Mouse (Mus musculus): ENCODE results near the gene Telo2. TPM values are rescaled to one million over a fixed set of nuclear protein-coding genes. Genes with fewer than 3 reads are reported as not detected.
A peak's percentile ranks its signal among the peaks of the same experiment; 100 is the strongest.

Telo2 gene
- polyA plus RNA-seq, 1 experiment from 2014 or later = 46.7 TPM

GRCm38 (mm10) chr17:25068690-25069089 is 47.1 kb downstream of the Telo2 start:
- Histone ChIP-seq H3K9ac (no peak overlapping the region), H3K9me3 (no peaks in the 10 kb centered on the region), H3K27me3 (no peaks in the 10 kb centered on the region), H3K36me3 (peaks cover 24% of the 10 kb centered on the region), H3K4me1 (replicated peaks) (no peaks in the 10 kb centered on the region), H3K4me3 (no peak overlapping the region), H3K27ac (replicated peaks) (no peak overlapping the region), H3K4me2 (no peak overlapping the region)
- 71% methylated on average over 2 of the region's 2 CpGs for WGBS
- no peak for ATAC-seq (ENCODE audit: low read depth)

DNA sequence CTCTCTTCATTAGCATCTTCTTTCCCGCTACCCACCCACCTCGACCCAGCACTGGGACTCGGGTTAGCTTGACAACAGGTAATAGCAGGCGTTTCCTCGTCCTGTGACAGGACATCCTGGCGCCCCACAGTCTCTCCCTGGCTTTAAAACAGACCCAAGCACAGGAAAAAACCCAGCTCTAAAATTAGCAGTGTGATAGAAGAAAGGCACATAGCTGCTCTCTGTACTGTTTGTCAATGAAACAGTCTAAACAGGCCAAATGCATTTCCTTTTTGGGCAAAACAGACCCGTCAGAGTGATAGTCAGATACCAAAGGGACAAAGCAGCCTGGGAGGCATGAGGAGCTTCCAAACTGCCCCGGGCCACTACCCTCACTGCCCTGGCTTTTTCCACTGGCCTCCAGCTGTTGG is 48.3 kb downstream of the Telo2 start:
- H3K9me3 ChIP-seq = no peaks in the 10 kb centered on the region
- no peak for ATAC-seq (ENCODE audit: low read depth)
- H3K27ac ChIP-seq (replicated peaks) = no peak overlapping the region
- H3K9ac ChIP-seq = no peak overlapping the region
- no peak overlapping the region for H3K4me3 ChIP-seq
- H3K4me1 ChIP-seq (replicated peaks) = no peaks in the 10 kb centered on the region
- WGBS = 70% methylated on average over 8 of the region's 8 CpGs
- no peaks in the 10 kb centered on the region for H3K27me3 ChIP-seq
- no peak overlapping the region for H3K4me2 ChIP-seq
- peaks cover 32% of the 10 kb centered on the region for H3K36me3 ChIP-seq

- WGBS = 90% methylated on average over 7 of the region's 7 CpGs
- Histone ChIP-seq H3K9me3 (no peaks in the 10 kb centered on the region), H3K4me2 (no peak overlapping the region), H3K9ac (no peak overlapping the region), H3K27ac (replicated peaks) (no peak overlapping the region), H3K27me3 (no peaks in the 10 kb centered on the region), H3K4me3 (no peak overlapping the region), H3K4me1 (replicated peaks) (no peaks in the 10 kb centered on the region), H3K36me3 (peaks cover 41% of the 10 kb centered on the region)
- ATAC-seq (ENCODE audit: low read depth) = no peak
Measured at GRCm38 (mm10) chr17:25066595-25066994, 49.2 kb downstream of the Telo2 start.

DNA sequence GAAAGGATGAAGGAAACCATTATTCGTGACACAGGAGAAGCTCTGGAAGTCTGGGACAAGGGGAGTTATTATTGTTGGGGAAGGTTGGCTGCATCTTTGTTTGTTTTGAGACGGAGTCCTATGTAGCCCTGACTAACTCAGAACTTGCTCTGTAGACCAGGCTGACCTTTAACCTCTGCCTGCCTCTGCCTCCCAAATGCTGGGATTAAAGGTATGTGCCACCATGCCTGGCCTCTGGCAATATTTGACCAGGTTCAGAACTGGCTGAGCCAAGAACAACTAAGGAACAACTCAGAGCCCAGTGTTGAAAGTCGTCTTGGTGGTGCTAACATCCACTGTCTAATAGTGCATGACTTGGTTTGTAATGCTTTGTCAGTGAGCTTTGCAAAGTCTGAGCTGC is 50.6 kb downstream of the Telo2 start:
- ATAC-seq (ENCODE audit: low read depth) = no peak
- 91% methylated on average over 3 of the region's 3 CpGs for WGBS
- H3K4me2 ChIP-seq = no peak overlapping the region
- peaks cover 41% of the 10 kb centered on the region for H3K36me3 ChIP-seq
- no peaks in the 10 kb centered on the region for H3K4me1 ChIP-seq (replicated peaks)
- H3K27me3 ChIP-seq = no peaks in the 10 kb centered on the region
- H3K9me3 ChIP-seq = no peaks in the 10 kb centered on the region
- H3K27ac ChIP-seq (replicated peaks) = no peak overlapping the region
- no peak overlapping the region for H3K9ac ChIP-seq
- H3K4me3 ChIP-seq = no peak overlapping the region

GRCm38 (mm10) chr17:25064351-25064750 is 51.4 kb downstream of the Telo2 start:
- Histone ChIP-seq H3K4me2 (no peak overlapping the region), H3K36me3 (peaks cover 49% of the 10 kb centered on the region), H3K9me3 (no peaks in the 10 kb centered on the region), H3K9ac (no peak overlapping the region), H3K27me3 (no peaks in the 10 kb centered on the region), H3K4me1 (replicated peaks) (no peaks in the 10 kb centered on the region), H3K27ac (replicated peaks) (0 out of 2 replicates have a peak overlapping the region, but pooled peaks have one; percentile 1), H3K4me3 (no peak overlapping the region)
- WGBS = 77% methylated on average over 9 of the region's 9 CpGs
- no peak for ATAC-seq (ENCODE audit: low read depth)

- peaks cover 54% of the 10 kb centered on the region for H3K36me3 ChIP-seq
- H3K4me1 ChIP-seq (replicated peaks) = no peaks in the 10 kb centered on the region
- H3K27ac ChIP-seq (replicated peaks) = no peak overlapping the region
- whole genome bisulfite sequencing = 85% methylated on average over 12 of the region's 12 CpGs
- no peak overlapping the region for H3K4me2 ChIP-seq
- H3K9ac ChIP-seq = no peak overlapping the region
- ATAC-seq (ENCODE audit: low read depth) = no peak
- H3K4me3 ChIP-seq = no peak overlapping the region
- no peaks in the 10 kb centered on the region for H3K27me3 ChIP-seq
- no peaks in the 10 kb centered on the region for H3K9me3 ChIP-seq
Measured at GRCm38 (mm10) chr17:25063872-25064271, 51.9 kb downstream of the Telo2 start.

GRCm38 (mm10) chr17:25063261-25063660 is 52.5 kb downstream of the Telo2 start:
- Histone ChIP-seq H3K4me1 (replicated peaks) (no peaks in the 10 kb centered on the region), H3K27me3 (no peaks in the 10 kb centered on the region), H3K9ac (no peak overlapping the region), H3K4me2 (no peak overlapping the region), H3K27ac (replicated peaks) (no peak overlapping the region), H3K9me3 (no peaks in the 10 kb centered on the region), H3K36me3 (peaks cover 59% of the 10 kb centered on the region), H3K4me3 (no peak overlapping the region)
- ATAC-seq (ENCODE audit: low read depth) = no peak
- 79% methylated on average over 4 of the region's 4 CpGs for WGBS

- Histone ChIP-seq H3K9me3 (no peaks in the 10 kb centered on the region), H3K4me3 (no peak overlapping the region), H3K4me1 (replicated peaks) (no peaks in the 10 kb centered on the region), H3K36me3 (peaks cover 82% of the 10 kb centered on the region), H3K27me3 (no peaks in the 10 kb centered on the region), H3K4me2 (no peak overlapping the region), H3K27ac (replicated peaks) (no peak overlapping the region), H3K9ac (no peak overlapping the region)
- no peak for ATAC-seq (ENCODE audit: low read depth)
- WGBS = 91% methylated on average over 6 of the region's 6 CpGs
Measured at GRCm38 (mm10) chr17:25057041-25057440, 58.7 kb downstream of the Telo2 start.

GRCm38 (mm10) chr17:25053274-25053673 is 62.5 kb downstream of the Telo2 start:
- no peak overlapping the region for H3K27ac ChIP-seq (replicated peaks)
- H3K36me3 ChIP-seq = peaks cover 83% of the 10 kb centered on the region
- H3K4me1 ChIP-seq (replicated peaks) = no peaks in the 10 kb centered on the region
- ATAC-seq (ENCODE audit: low read depth) = no peak
- H3K9ac ChIP-seq = no peak overlapping the region
- no peaks in the 10 kb centered on the region for H3K9me3 ChIP-seq
- no peak overlapping the region for H3K4me3 ChIP-seq
- H3K27me3 ChIP-seq = no peaks in the 10 kb centered on the region
- no peak overlapping the region for H3K4me2 ChIP-seq
- 86% methylated on average over 9 of the region's 9 CpGs for WGBS

Other genes starting within 250 kb of the Telo2 start
- gene Igfals, start 250.0 kb downstream of the Telo2 start, polyA plus RNA-seq (2015; fragmentation: Nextera tagmentation; extraction: Ambion mirVana) = 0.39 TPM in 1 of 2 replicates, not detected in the other
- gene Nubp2, start 229.6 kb downstream of the Telo2 start, polyA plus RNA-seq (2015; fragmentation: Nextera tagmentation; extraction: Ambion mirVana) = 63.5 and 76.1 TPM in 2 replicates
- 64.6 and 74.2 TPM in 2 replicates for gene Spsb3, start 229.3 kb downstream of the Telo2 start, polyA plus RNA-seq (2015; fragmentation: Nextera tagmentation; extraction: Ambion mirVana)
- 32.7 and 36.3 TPM in 2 replicates for gene Eme2, start 220.9 kb downstream of the Telo2 start, polyA plus RNA-seq (2015; fragmentation: Nextera tagmentation; extraction: Ambion mirVana)
- gene Mrps34, start 220.9 kb downstream of the Telo2 start, polyA plus RNA-seq (2015; fragmentation: Nextera tagmentation; extraction: Ambion mirVana) = 71.1 and 85.7 TPM in 2 replicates
- gene Nme3, start 219.5 kb downstream of the Telo2 start, polyA plus RNA-seq (2015; fragmentation: Nextera tagmentation; extraction: Ambion mirVana) = 86.0 and 89.0 TPM in 2 replicates
- gene Mapk8ip3, start 179.0 kb downstream of the Telo2 start, polyA plus RNA-seq (2015; fragmentation: Nextera tagmentation; extraction: Ambion mirVana) = 82.2 and 85.8 TPM in 2 replicates
- gene Jpt2, start 155.3 kb downstream of the Telo2 start, polyA plus RNA-seq (2015; fragmentation: Nextera tagmentation; extraction: Ambion mirVana) = 100 and 110 TPM in 2 replicates
- 7.0 and 7.3 TPM in 2 replicates for gene Cramp1l, start 100.2 kb downstream of the Telo2 start, polyA plus RNA-seq (2015; fragmentation: Nextera tagmentation; extraction: Ambion mirVana)
- gene Ift140, start 99.9 kb downstream of the Telo2 start, polyA plus RNA-seq (2015; fragmentation: Nextera tagmentation; extraction: Ambion mirVana) = 17.8 and 19.2 TPM in 2 replicates
- 9.0 and 10.8 TPM in 2 replicates for gene Tmem204, start 32.4 kb downstream of the Telo2 start, polyA plus RNA-seq (2015; fragmentation: Nextera tagmentation; extraction: Ambion mirVana)
- gene Ptx4, start 4.8 kb upstream of the Telo2 start, polyA plus RNA-seq (2015; fragmentation: Nextera tagmentation; extraction: Ambion mirVana) = not detected in 2 replicates
- 23.7 and 24.4 TPM in 2 replicates for gene Clcn7, start 17.4 kb upstream of the Telo2 start, polyA plus RNA-seq (2015; fragmentation: Nextera tagmentation; extraction: Ambion mirVana)
- gene Ccdc154, start 46.5 kb upstream of the Telo2 start, polyA plus RNA-seq (2015; fragmentation: Nextera tagmentation; extraction: Ambion mirVana) = not detected in 2 replicates
- not detected in 2 replicates for gene Gm38655, start 59.5 kb upstream of the Telo2 start, polyA plus RNA-seq (2015; fragmentation: Nextera tagmentation; extraction: Ambion mirVana)
- gene BC003965, start 68.6 kb upstream of the Telo2 start, polyA plus RNA-seq (2015; fragmentation: Nextera tagmentation; extraction: Ambion mirVana) = 32.6 and 32.7 TPM in 2 replicates
- 9.3 and 11.0 TPM in 2 replicates for gene Unkl, start 72.4 kb upstream of the Telo2 start, polyA plus RNA-seq (2015; fragmentation: Nextera tagmentation; extraction: Ambion mirVana)
- gene Gnptg, start 124.2 kb upstream of the Telo2 start, polyA plus RNA-seq (2015; fragmentation: Nextera tagmentation; extraction: Ambion mirVana) = 72.4 and 90.8 TPM in 2 replicates
- gene Tsr3, start 124.2 kb upstream of the Telo2 start, polyA plus RNA-seq (2015; fragmentation: Nextera tagmentation; extraction: Ambion mirVana) = 62.1 and 62.3 TPM in 2 replicates
- gene Baiap3, start 140.4 kb upstream of the Telo2 start, polyA plus RNA-seq (2015; fragmentation: Nextera tagmentation; extraction: Ambion mirVana) = 3.7 and 3.8 TPM in 2 replicates
- 503 and 513 TPM in 2 replicates for gene Ube2i, start 158.7 kb upstream of the Telo2 start, polyA plus RNA-seq (2015; fragmentation: Nextera tagmentation; extraction: Ambion mirVana)
- gene Prss34, start 182.4 kb upstream of the Telo2 start, polyA plus RNA-seq (2015; fragmentation: Nextera tagmentation; extraction: Ambion mirVana) = not detected in 2 replicates
- gene Prss28, start 192.7 kb upstream of the Telo2 start, polyA plus RNA-seq (2015; fragmentation: Nextera tagmentation; extraction: Ambion mirVana) = not detected in 2 replicates
- gene Prss29, start 202.7 kb upstream of the Telo2 start, polyA plus RNA-seq (2015; fragmentation: Nextera tagmentation; extraction: Ambion mirVana) = not detected in 2 replicates
- gene Tpsab1, start 229.6 kb upstream of the Telo2 start, polyA plus RNA-seq (2015; fragmentation: Nextera tagmentation; extraction: Ambion mirVana) = not detected in 2 replicates